In genomic region chr16:36827611-36828053, GRCm38 (mm10) we compare ENCODE assay signal across 8 mouse cellular contexts. TPM values are rescaled to one million over a fixed set of nuclear protein-coding genes. Genes with fewer than 3 reads are reported as not detected.
DNase-seq lines count a peak whose midpoint lies in the region; ATAC-seq and TF ChIP-seq lines count a peak whose summit lies in the region.

No protein-coding gene starts in this region.

- H3K9ac ChIP-seq in heart, postnatal 0 days (replicated peaks; ENCODE audit: low read depth, low read length), result peak overlapping the region; percentile 56; the same call in 1 of the 2 replicates
- peak overlapping the region; percentile 36; the same call in 1 of the 2 replicates for H3K9ac ChIP-seq in hindbrain, embryonic 11.5 days (ENCODE audit: low read depth, low read length)
- peak overlapping the region; percentile 24; the same call in 1 of the 2 replicates for H3K9ac ChIP-seq in midbrain, embryonic 13.5 days (replicated peaks)

- 7% methylated on average over 11 of the region's 11 CpGs for WGBS in heart, postnatal 0 days
- WGBS in hindbrain, embryonic 11.5 days, result 2% methylated on average over 11 of the region's 11 CpGs
- 6% methylated on average over 11 of the region's 11 CpGs for WGBS in midbrain, embryonic 13.5 days

- ATAC-seq in heart, postnatal 0 days (ENCODE audit: insufficient read depth, low read depth), result no peak; the same call in 1 of the 2 replicates
- ATAC-seq in hindbrain, embryonic 11.5 days (ENCODE audit: low FRiP score), result no peak
- ATAC-seq in midbrain, embryonic 13.5 days, result no peak

- no peak overlapping the region for H3K27ac ChIP-seq in heart, postnatal 0 days (ENCODE audit: low read depth)
- H3K27ac ChIP-seq in hindbrain, embryonic 11.5 days (ENCODE audit: low read depth, low read length), result no peak overlapping the region
- no peak overlapping the region for H3K27ac ChIP-seq in midbrain, embryonic 13.5 days

- H3K4me2 ChIP-seq in heart, postnatal 0 days (ENCODE audit: low read depth, low read length), result peak overlapping the region; percentile 74
- peak overlapping the region; percentile 82 for H3K4me2 ChIP-seq in hindbrain, embryonic 11.5 days (replicated peaks; ENCODE audit: low read depth, low read length)
- peak overlapping the region; percentile 72 for H3K4me2 ChIP-seq in midbrain, embryonic 13.5 days (replicated peaks)

- intact Hi-C loops in left cerebral cortex, postnatal 36 days (cut with DNase I), result loop anchor here (10.0 kb wide), 1 partner anchor 753 kb away; the partner anchor contains the start of genes Ccdc58 and Fam162a

- H3K27me3 ChIP-seq in heart, postnatal 0 days (ENCODE audit: control insufficient read depth, insufficient read depth, low read length), result peaks cover 4% of the 10 kb centered on the region
- no peaks in the 10 kb centered on the region for H3K27me3 ChIP-seq in hindbrain, embryonic 11.5 days (ENCODE audit: control insufficient read depth, insufficient read depth, low read length)
- peaks cover 4% of the 10 kb centered on the region; the same call in 1 of the 2 replicates for H3K27me3 ChIP-seq in midbrain, embryonic 13.5 days

- H3K4me3 ChIP-seq in heart, postnatal 0 days (ENCODE audit: low read depth, low read length), result peak overlapping the region; percentile 59
- H3K4me3 ChIP-seq in hindbrain, embryonic 11.5 days (ENCODE audit: low read depth, low read length), result peak overlapping the region; percentile 80
- H3K4me3 ChIP-seq in midbrain, embryonic 13.5 days (replicated peaks), result peak overlapping the region; percentile 79

- no peaks in the 10 kb centered on the region; the same call in 1 of the 2 replicates for H3K4me1 ChIP-seq in heart, postnatal 0 days (ENCODE audit: control insufficient read depth, insufficient read depth)
- H3K4me1 ChIP-seq in hindbrain, embryonic 11.5 days (replicated peaks; ENCODE audit: control insufficient read depth, insufficient read depth, low read length), result no peaks in the 10 kb centered on the region
- H3K4me1 ChIP-seq in midbrain, embryonic 13.5 days (replicated peaks), result peaks cover 26% of the 10 kb centered on the region

- TF ChIP-seq EP300 in heart, postnatal 0 days (IDR thresholded peaks at IDR 0.05; ENCODE audit: low read depth), result no peak

- no peaks in the 10 kb centered on the region for H3K36me3 ChIP-seq in heart, postnatal 0 days (replicated peaks; ENCODE audit: control insufficient read depth, insufficient read depth, low read length)
- H3K36me3 ChIP-seq in hindbrain, embryonic 11.5 days (ENCODE audit: control insufficient read depth, insufficient read depth, low read length), result no peaks in the 10 kb centered on the region
- no peaks in the 10 kb centered on the region for H3K36me3 ChIP-seq in midbrain, embryonic 13.5 days

- no peak for TF ChIP-seq CTCF in heart, postnatal 0 days (IDR thresholded peaks at IDR 0.05; ENCODE audit: low read depth)

- H3K9me3 ChIP-seq in heart, postnatal 0 days (replicated peaks; ENCODE audit: control insufficient read depth, low read length), result no peaks in the 10 kb centered on the region
- no peaks in the 10 kb centered on the region for H3K9me3 ChIP-seq in hindbrain, embryonic 11.5 days (ENCODE audit: control insufficient read depth, low read length)
- no peaks in the 10 kb centered on the region for H3K9me3 ChIP-seq in midbrain, embryonic 13.5 days

- no peak for DNase-seq in heart, postnatal 0 days (ENCODE audit: low spot score)
- no peak for DNase-seq in heart, adult 11 months
- peak; percentile 58 for DNase-seq in R1 (ENCODE audit: low read depth, low spot score)
- no peak for DNase-seq in hindbrain, embryonic 11.5 days (ENCODE audit: low spot score)
- DNase-seq in urinary bladder, adult 18-20 months (ENCODE audit: low spot score in 2 of 2), result no peak
- no peak for DNase-seq in left cerebral cortex, postnatal 36 days (ENCODE audit: low spot score in 2 of 2)
- no peak for DNase-seq in layer of hippocampus, postnatal 25 days (ENCODE audit: extremely low spot score in 1 of 2, low spot score in 1 of 2)

RNA-seq across cellular contexts. Expression of gene Iqcb1, which starts 0.6 kb away (rescaled TPM):
- 4.1 and 7.9 TPM in 2 replicates for total RNA-seq in heart, postnatal 0 days (2014; rRNA removed; ENCODE audit: low replicate concordance)
- 14.9 TPM in 2 replicates for polyA plus RNA-seq in heart, postnatal 0 days (2015; fragmentation: Nextera tagmentation; extraction: Ambion mirVana)
- 73.3 and 74.3 TPM in 2 replicates for polyA plus RNA-seq in hindbrain, embryonic 11.5 days (2014; fragmentation: Nextera tagmentation; extraction: Ambion mirVana)
- 64.3 and 72.5 TPM in 2 replicates for polyA plus RNA-seq in midbrain, embryonic 13.5 days (2015; fragmentation: Nextera tagmentation; extraction: Ambion mirVana)
- 10 to 100 TPM; 38.6 to 49.6 TPM for total RNA-seq in left cerebral cortex, postnatal 36 days (2021)
- total RNA-seq in layer of hippocampus, postnatal 25 days (2021), result 10 to 100 TPM; 35.8 to 37.6 TPM

RNA-seq across cellular contexts. Expression of gene Slc15a2, which starts 42.9 kb away (rescaled TPM):
- total RNA-seq in heart, postnatal 0 days (2014; rRNA removed; ENCODE audit: low replicate concordance), result 1.5 and 2.1 TPM in 2 replicates
- 0.71 and 2.0 TPM in 2 replicates for polyA plus RNA-seq in heart, postnatal 0 days (2015; fragmentation: Nextera tagmentation; extraction: Ambion mirVana)
- 2.1 and 3.7 TPM in 2 replicates for polyA plus RNA-seq in hindbrain, embryonic 11.5 days (2014; fragmentation: Nextera tagmentation; extraction: Ambion mirVana)
- polyA plus RNA-seq in midbrain, embryonic 13.5 days (2015; fragmentation: Nextera tagmentation; extraction: Ambion mirVana), result 6.0 and 7.0 TPM in 2 replicates
- total RNA-seq in left cerebral cortex, postnatal 36 days (2021), result 10 to 100 TPM; 30.0 to 33.4 TPM
- 10 to 100 TPM; 35.1 to 39.8 TPM for total RNA-seq in layer of hippocampus, postnatal 25 days (2021)

RNA-seq across cellular contexts. Expression of gene Eaf2, which starts 47.2 kb away (rescaled TPM):
- not detected in 2 replicates for total RNA-seq in heart, postnatal 0 days (2014; rRNA removed; ENCODE audit: low replicate concordance)
- polyA plus RNA-seq in heart, postnatal 0 days (2015; fragmentation: Nextera tagmentation; extraction: Ambion mirVana), result 0.34 and 0.40 TPM in 2 replicates
- polyA plus RNA-seq in hindbrain, embryonic 11.5 days (2014; fragmentation: Nextera tagmentation; extraction: Ambion mirVana), result 1.3 and 1.5 TPM in 2 replicates
- 0.73 and 0.89 TPM in 2 replicates for polyA plus RNA-seq in midbrain, embryonic 13.5 days (2015; fragmentation: Nextera tagmentation; extraction: Ambion mirVana)
- 1 to 10 TPM in 1 of 2 experiments, under 1 TPM in 1; 0.35 to 1.7 TPM for total RNA-seq in left cerebral cortex, postnatal 36 days (2021)
- 1 to 10 TPM; 1.0 to 1.2 TPM for total RNA-seq in layer of hippocampus, postnatal 25 days (2021)

RNA-seq across cellular contexts. Expression of gene Golgb1, which starts 47.3 kb away (rescaled TPM):
- total RNA-seq in heart, postnatal 0 days (2014; rRNA removed; ENCODE audit: low replicate concordance), result 22.5 and 34.2 TPM in 2 replicates
- polyA plus RNA-seq in heart, postnatal 0 days (2015; fragmentation: Nextera tagmentation; extraction: Ambion mirVana), result 47.3 and 55.5 TPM in 2 replicates
- 81.0 and 91.0 TPM in 2 replicates for polyA plus RNA-seq in hindbrain, embryonic 11.5 days (2014; fragmentation: Nextera tagmentation; extraction: Ambion mirVana)
- polyA plus RNA-seq in midbrain, embryonic 13.5 days (2015; fragmentation: Nextera tagmentation; extraction: Ambion mirVana), result 91.6 and 97.5 TPM in 2 replicates
- 10 to 100 TPM; 66.0 to 74.9 TPM for total RNA-seq in left cerebral cortex, postnatal 36 days (2021)
- total RNA-seq in layer of hippocampus, postnatal 25 days (2021), result 10 to 100 TPM; 64.7 to 65.0 TPM
